Mouse (Mus musculus) liver, embryonic 15.5 days (tissue): ENCODE data around the gene Mgat5b. TPM values are rescaled to one million over a fixed set of nuclear protein-coding genes. Genes with fewer than 3 reads are reported as not detected.

ENCODE experiments used
- ATAC-seq: fragments of 200-750 bp; cut with Nextera tagmentation; 2 replicates; pipeline ENCODE4 v1.8.0; 2017; ENCODE audit warnings: moderate number of reproducible peaks, mild to moderate bottlenecking, moderate library complexity; ENCODE audit not compliant: insufficient read depth
- H3K27ac ChIP-seq: fragments of 300-500 bp; sonication (generic); replicated peaks from 2 replicates; pipeline ENCODE4 v1.5.1; 2015; ENCODE audit warnings: mild to moderate bottlenecking, inconsistent platforms
- H3K27me3 ChIP-seq: fragments of 300-500 bp; sonication (generic); 2 replicates; pipeline ENCODE4 v1.6.1; 2015; ENCODE audit warnings: mild to moderate bottlenecking, inconsistent platforms
- H3K36me3 ChIP-seq: fragments of 300-500 bp; sonication (generic); replicated peaks from 2 replicates; pipeline ENCODE4 v1.6.1; 2015; ENCODE audit warnings: moderate library complexity, mild to moderate bottlenecking, inconsistent platforms
- H3K4me1 ChIP-seq: fragments of 300-500 bp; sonication (generic); replicated peaks from 2 replicates; pipeline ENCODE4 v1.6.1; 2015; ENCODE audit warnings: inconsistent platforms
- H3K4me2 ChIP-seq: fragments of 300-500 bp; sonication (generic); 2 replicates; pipeline ENCODE4 v1.6.1; 2015; ENCODE audit warnings: moderate library complexity, mild to moderate bottlenecking, inconsistent platforms
- H3K4me3 ChIP-seq: fragments of 300-500 bp; sonication (generic); replicated peaks from 2 replicates; pipeline ENCODE4 v1.5.1; 2015; ENCODE audit warnings: mild to moderate bottlenecking, inconsistent platforms
- H3K9ac ChIP-seq: fragments of 300-500 bp; sonication (generic); 2 replicates; pipeline ENCODE4 v1.6.1; 2015; ENCODE audit warnings: moderate library complexity, mild to moderate bottlenecking, inconsistent platforms
- H3K9me3 ChIP-seq: fragments of 300-500 bp; sonication (generic); replicated peaks from 2 replicates; pipeline ENCODE4 v1.6.1; 2016; ENCODE audit warnings: inconsistent platforms
- WGBS: fragments of 180-500 bp; shearing (Covaris S2); methylation state at CpG from one replicate; pipeline ENCODE4 v1.1.7; 2015; ENCODE audit warnings: mixed read lengths; ENCODE audit not compliant: insufficient replicate concordance; 5-methylcytosine and 5-hydroxymethylcytosine counted together
- polyA plus RNA-seq: library from polyadenylated mRNA; unstranded; fragments of >200 nt; fragmentation: Nextera tagmentation; extraction: Ambion mirVana; gene quantifications from 2 replicates; pipeline ENCODE4 v1.2.1, GENCODE M21; 2015

Gene Mgat5b
- polyA plus RNA-seq, 1 experiment from 2014 or later: not detected

DNA sequence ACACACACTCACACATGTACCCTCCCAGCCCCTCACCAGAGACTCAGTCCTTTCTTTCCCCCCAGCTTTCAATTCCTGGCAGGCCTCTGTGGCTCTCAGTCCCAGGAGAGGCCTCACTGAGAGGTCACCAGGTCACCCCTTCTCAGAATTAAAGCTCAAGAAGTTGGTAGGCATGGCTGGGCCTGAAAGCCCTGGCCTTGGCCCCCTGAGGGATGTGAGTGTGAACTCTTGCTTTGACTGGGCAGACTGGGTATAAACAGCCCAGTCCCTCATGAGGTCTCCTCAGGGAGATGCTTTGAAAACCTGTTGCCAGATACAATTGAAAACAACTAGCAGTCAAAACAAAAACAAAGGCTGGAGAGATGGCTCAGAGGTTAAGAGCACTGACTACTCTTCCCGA, 32.8 kb downstream of the Mgat5b start:
- Histone ChIP-seq H3K9me3 (no peaks in the 10 kb centered on the region), H3K4me1 (no peaks in the 10 kb centered on the region; the same call in 1 of the 2 replicates), H3K4me2 (no peak overlapping the region), H3K4me3 (no peak overlapping the region), H3K27me3 (no peaks in the 10 kb centered on the region), H3K9ac (no peak overlapping the region), H3K27ac (no peak overlapping the region), H3K36me3 (no peaks in the 10 kb centered on the region)
- ATAC-seq: no peak
- 53% methylated on average over 1 of the region's 1 CpGs for WGBS

DNA sequence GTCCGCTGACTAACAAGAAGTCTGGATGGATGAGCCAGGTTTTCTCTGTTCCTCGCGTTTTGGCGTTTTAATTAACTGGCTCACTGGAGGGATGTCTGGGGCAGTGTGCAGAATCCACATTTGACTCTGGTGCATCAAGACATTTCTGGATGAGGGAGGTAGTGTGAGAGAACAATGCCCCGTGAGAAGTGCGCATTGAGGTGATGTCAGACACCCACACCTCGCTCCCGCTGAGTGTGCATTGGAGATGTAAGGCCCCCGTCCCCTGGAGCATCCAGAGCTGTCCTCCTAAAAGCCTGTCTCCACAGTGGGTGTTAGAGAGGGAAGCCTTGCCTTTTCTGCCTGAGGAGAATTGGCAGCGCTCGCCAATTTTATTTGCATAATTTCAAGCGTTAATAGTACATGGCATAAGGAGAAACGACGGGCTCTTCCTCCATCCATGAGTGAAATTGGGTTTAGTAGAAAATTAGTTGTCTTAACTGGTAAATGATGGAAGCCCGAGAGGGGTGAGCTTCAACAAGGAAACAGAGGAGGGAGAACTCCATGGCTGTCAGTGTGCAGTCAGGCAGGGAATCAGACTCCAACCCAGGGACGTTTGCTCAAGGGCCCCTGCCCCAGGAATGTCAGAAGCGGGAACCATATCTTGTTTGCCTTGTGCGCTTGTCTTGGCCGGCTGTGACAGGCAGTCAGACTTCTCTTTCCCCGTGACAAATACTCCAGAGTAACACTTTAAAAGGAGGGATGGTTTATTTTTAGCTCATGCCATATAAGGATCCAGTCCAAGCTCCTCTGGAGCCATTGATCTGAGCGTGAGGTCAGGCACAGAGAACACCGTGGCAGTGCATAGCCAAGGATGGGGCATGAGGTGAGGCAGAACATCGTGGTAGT, 35.8 kb downstream of the Mgat5b start:
- Histone ChIP-seq H3K36me3 (no peaks in the 10 kb centered on the region), H3K4me2 (no peak overlapping the region), H3K4me1 (no peaks in the 10 kb centered on the region; the same call in 1 of the 2 replicates), H3K4me3 (no peak overlapping the region), H3K9me3 (no peaks in the 10 kb centered on the region), H3K27ac (no peak overlapping the region), H3K9ac (no peak overlapping the region), H3K27me3 (0 out of 2 replicates have a peak, but pooled peaks cover 3% of the 10 kb centered on the region)
- ATAC-seq: no peak
- 63% methylated on average over 23 of the region's 23 CpGs for WGBS

DNA sequence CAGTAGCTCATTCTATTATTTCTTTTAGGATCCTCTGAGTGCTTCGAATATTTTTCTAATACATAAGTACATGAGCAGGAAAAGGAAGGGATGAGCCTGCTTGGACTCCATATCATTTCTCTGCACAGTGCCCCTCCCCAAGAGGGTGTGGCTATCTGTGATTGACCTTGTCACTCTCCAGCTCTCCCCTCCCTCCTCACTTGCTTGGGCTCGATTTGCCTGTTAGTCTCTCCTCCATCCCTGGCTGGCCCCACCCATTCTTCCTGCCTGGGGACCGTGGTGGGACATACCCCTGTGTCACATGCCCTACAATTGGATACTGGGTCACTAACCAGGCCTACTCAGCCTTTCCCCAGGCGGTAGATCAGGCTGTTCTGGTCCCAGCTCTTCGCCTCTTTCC, 39.9 kb downstream of the Mgat5b start:
- H3K36me3 ChIP-seq: no peaks in the 10 kb centered on the region
- no peak overlapping the region for H3K27ac ChIP-seq
- H3K27me3 ChIP-seq: 0 out of 2 replicates have a peak, but pooled peaks cover 4% of the 10 kb centered on the region
- H3K4me2 ChIP-seq: no peak overlapping the region
- WGBS: 32% methylated on average over 5 of the region's 5 CpGs
- H3K4me3 ChIP-seq: no peak overlapping the region
- no peaks in the 10 kb centered on the region for H3K4me1 ChIP-seq
- no peaks in the 10 kb centered on the region for H3K9me3 ChIP-seq
- ATAC-seq: no peak
- no peak overlapping the region for H3K9ac ChIP-seq

DNA sequence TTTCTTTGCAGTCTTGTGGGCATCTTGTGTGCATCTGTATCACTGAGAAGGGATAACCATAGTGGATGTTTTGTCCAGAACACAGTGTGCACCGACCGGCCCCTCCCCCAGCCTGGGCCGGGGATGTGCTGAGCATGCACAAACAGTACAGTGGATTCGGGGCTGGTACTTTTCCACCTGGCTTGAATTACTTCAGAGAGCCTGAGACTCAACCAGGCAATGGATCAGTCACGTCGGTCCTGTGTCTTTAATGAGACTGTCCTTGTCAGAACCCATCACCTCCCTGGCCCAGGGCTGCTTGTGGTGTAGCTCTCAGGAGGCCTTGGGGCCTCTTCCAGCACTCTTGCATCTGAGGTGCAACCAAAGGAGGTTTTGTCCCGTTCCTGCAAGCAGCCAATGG, 46.4 kb downstream of the Mgat5b start:
- no peak overlapping the region for H3K27ac ChIP-seq
- H3K4me2 ChIP-seq: no peak overlapping the region
- no peaks in the 10 kb centered on the region for H3K4me1 ChIP-seq
- no peaks in the 10 kb centered on the region for H3K36me3 ChIP-seq
- H3K9me3 ChIP-seq: no peaks in the 10 kb centered on the region
- 66% methylated on average over 7 of the region's 7 CpGs for WGBS
- no peaks in the 10 kb centered on the region for H3K27me3 ChIP-seq
- no peak overlapping the region for H3K4me3 ChIP-seq
- no peak overlapping the region for H3K9ac ChIP-seq
- no peak for ATAC-seq

DNA sequence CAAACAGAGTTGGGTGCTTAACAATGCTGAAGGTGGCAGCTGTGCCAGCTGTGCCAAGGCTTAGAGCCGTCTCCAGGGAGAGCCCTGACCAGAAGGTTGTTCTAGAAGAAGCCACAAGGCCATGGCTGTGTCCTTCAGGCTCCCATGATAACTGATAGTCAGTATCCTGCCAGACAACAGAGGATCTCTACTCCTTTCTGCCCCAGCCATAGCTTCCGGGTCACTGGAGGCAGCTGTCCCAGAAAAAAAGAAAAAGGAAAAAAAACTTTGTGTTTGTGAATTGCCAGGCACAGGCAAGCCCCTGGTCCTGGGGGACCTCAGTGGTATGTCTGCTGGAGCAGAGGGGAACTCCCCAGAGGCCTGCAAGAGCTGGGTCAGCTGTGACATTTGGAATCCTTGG, 47.3 kb downstream of the Mgat5b start:
- Histone ChIP-seq H3K27me3 (no peaks in the 10 kb centered on the region), H3K36me3 (no peaks in the 10 kb centered on the region), H3K4me2 (no peak overlapping the region), H3K9me3 (no peaks in the 10 kb centered on the region), H3K4me1 (no peaks in the 10 kb centered on the region), H3K9ac (no peak overlapping the region), H3K27ac (no peak overlapping the region), H3K4me3 (no peak overlapping the region)
- no peak for ATAC-seq
- 57% methylated on average over 2 of the region's 2 CpGs for WGBS

DNA sequence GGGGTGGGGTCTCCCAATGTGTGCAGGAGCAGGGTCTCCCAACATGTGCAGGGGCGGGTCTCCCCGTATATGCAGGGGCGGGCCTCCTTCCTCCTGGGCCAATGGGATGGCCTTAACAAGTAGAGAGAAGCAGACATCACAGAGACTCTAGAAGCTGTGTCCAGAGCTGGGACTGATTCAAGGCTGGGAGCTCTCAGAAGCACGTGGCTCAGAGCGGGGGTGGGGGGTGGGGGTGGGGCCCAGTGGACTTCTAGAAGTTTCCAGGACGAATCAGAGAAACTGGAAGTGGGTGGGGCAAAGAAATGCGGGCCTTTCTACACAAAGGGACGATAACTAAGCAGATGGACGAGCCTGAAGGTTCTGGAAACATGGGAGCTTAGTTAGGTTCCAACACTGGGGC, 49.9 kb downstream of the Mgat5b start:
- H3K4me1 ChIP-seq: no peaks in the 10 kb centered on the region
- no peaks in the 10 kb centered on the region for H3K27me3 ChIP-seq
- no peak overlapping the region for H3K9ac ChIP-seq
- H3K9me3 ChIP-seq: no peaks in the 10 kb centered on the region
- H3K27ac ChIP-seq: no peak overlapping the region
- H3K36me3 ChIP-seq: no peaks in the 10 kb centered on the region
- H3K4me2 ChIP-seq: no peak overlapping the region
- H3K4me3 ChIP-seq: no peak overlapping the region
- WGBS: 52% methylated on average over 9 of the region's 9 CpGs
- no peak for ATAC-seq

DNA sequence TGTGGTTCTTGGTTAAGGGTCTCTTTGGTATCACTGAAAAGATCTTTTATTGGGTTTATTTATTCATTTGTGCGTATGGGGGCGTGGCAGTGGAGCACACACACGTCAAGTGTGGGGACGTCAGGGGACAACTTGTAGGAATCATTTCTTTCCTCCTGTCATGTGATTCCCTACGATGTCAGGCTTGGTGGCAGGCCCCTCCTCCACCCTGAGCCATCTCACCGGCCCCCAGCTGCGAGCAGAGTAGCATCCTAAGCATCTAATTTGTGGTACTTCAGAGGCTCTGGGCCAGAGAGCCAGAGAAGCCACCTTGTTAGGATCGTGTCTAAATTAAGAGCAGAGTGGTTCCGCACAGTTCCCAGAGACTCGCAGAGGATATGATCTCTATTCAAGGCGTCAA, 50.8 kb downstream of the Mgat5b start:
- H3K27me3 ChIP-seq: no peaks in the 10 kb centered on the region
- 65% methylated on average over 11 of the region's 11 CpGs for WGBS
- H3K9ac ChIP-seq: no peak overlapping the region
- H3K4me3 ChIP-seq: no peak overlapping the region
- ATAC-seq: no peak
- H3K4me1 ChIP-seq: no peaks in the 10 kb centered on the region
- H3K4me2 ChIP-seq: no peak overlapping the region
- no peaks in the 10 kb centered on the region for H3K9me3 ChIP-seq
- no peak overlapping the region for H3K27ac ChIP-seq
- H3K36me3 ChIP-seq: no peaks in the 10 kb centered on the region

DNA sequence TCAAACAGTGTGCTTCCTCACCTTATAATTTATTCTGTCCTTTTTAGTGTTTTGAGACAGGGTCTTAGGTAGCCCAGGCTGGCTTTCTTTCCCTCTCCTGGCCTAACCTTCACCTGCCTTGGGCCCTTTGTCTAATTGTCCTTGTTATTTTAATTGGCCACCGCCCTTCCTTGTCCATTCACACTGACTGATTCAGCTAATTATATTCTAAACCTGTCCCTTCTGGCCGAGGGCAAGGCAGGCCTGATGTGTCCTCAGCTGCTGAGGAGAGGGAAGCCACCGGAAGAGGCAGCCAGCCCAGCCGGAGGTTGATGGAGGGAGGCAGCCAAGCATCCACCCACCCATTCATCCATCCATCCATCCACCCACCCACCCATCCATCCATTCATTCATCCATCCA, 52.2 kb downstream of the Mgat5b start:
- Histone ChIP-seq H3K9ac (no peak overlapping the region), H3K4me1 (no peaks in the 10 kb centered on the region), H3K9me3 (no peaks in the 10 kb centered on the region), H3K4me2 (no peak overlapping the region), H3K4me3 (no peak overlapping the region), H3K36me3 (no peaks in the 10 kb centered on the region), H3K27me3 (no peaks in the 10 kb centered on the region), H3K27ac (no peak overlapping the region)
- ATAC-seq: no peak
- WGBS: 53% methylated on average over 4 of the region's 4 CpGs

DNA sequence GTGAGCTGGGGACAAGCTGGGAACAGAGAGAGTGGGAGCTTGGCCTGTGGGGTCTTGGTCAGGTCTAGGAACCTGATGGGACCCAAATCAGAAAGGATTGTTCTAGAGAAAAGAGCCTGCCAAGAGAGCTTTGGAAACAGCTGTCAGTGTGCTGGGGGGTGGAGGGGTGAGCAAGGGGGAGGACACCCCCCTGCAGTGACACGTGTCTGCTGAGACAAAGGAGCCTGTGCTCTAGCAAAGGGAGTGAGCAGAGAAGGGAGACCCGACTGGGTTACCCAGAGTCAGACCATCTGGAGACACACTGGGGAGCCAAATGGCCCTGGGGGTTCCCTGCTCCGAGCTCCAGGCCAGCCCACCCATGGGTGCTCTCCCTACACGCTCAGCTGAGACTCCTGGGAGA, 54.2 kb downstream of the Mgat5b start:
- WGBS: 39% methylated on average over 4 of the region's 4 CpGs
- no peaks in the 10 kb centered on the region for H3K36me3 ChIP-seq
- no peak overlapping the region for H3K4me2 ChIP-seq
- H3K4me1 ChIP-seq: no peaks in the 10 kb centered on the region
- H3K4me3 ChIP-seq: no peak overlapping the region
- no peaks in the 10 kb centered on the region for H3K9me3 ChIP-seq
- no peaks in the 10 kb centered on the region for H3K27me3 ChIP-seq
- H3K9ac ChIP-seq: no peak overlapping the region
- no peak for ATAC-seq
- H3K27ac ChIP-seq: no peak overlapping the region

DNA sequence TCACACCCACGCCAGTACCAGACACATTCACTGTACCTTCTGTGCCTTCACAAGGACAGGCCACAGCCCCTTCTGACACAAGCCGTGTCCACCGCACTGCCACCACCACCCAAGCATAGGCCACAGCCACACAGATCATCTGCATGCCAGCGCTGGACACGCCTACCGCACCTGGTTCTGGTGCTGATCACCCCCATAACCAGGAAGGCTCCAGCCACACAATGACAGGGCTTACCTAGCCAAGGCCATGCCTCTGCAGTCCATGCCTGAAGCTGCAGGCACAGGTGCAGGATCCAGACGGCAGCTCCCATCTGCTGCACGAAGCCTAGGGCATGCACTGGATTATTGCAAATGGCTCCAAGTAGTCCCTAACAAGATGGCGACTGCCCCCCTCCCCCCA, 54.8 kb downstream of the Mgat5b start:
- Histone ChIP-seq H3K36me3 (no peaks in the 10 kb centered on the region), H3K4me3 (no peak overlapping the region), H3K9me3 (no peaks in the 10 kb centered on the region), H3K4me1 (no peaks in the 10 kb centered on the region), H3K9ac (no peak overlapping the region), H3K27ac (no peak overlapping the region), H3K27me3 (no peaks in the 10 kb centered on the region), H3K4me2 (no peak overlapping the region)
- ATAC-seq: no peak
- 78% methylated on average over 9 of the region's 9 CpGs for WGBS

DNA sequence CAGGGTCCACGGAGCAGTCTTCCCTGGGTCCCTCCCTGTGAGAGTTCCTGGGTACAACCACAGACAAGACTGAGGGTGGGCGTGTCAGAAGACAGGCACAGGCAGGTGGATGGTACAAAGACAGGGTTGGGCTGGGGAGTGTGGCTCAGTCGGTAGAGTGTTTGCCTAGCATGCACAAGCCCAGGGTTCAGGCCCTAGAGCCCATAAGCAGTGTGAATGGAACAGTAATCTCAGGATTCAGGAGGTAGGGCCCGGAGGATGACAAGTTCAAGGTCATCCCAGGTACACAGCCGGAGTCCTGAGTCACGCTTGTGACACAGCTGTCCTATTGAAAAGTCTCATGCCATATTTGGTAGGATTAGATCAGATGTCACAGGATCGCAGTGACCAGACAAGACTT, 55.7 kb downstream of the Mgat5b start:
- no peaks in the 10 kb centered on the region for H3K9me3 ChIP-seq
- H3K36me3 ChIP-seq: no peaks in the 10 kb centered on the region
- no peak for ATAC-seq
- no peak overlapping the region for H3K9ac ChIP-seq
- H3K4me1 ChIP-seq: no peaks in the 10 kb centered on the region
- H3K4me2 ChIP-seq: no peak overlapping the region
- H3K27ac ChIP-seq: no peak overlapping the region
- no peak overlapping the region for H3K4me3 ChIP-seq
- H3K27me3 ChIP-seq: no peaks in the 10 kb centered on the region
- WGBS: 66% methylated on average over 7 of the region's 7 CpGs

DNA sequence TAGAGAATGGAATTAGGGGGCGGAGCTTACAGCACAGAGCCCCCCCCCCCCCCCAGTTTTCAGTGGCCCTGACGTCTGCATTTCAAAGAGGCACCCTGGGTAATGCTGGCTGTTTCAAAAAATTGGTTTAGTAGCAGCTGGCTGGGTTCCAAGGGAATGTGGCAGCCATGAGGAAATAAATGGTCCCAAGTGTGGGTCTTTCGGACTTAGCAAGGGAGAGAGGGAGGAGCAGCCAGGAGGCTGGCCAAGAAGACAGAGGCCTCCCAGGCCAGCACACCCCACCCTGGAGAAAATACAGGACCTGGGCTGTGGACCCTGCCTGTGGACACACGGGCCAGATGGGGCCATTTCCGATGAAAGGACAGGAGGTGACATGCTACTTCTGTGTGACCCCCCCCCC, 61.6 kb downstream of the Mgat5b start:
- Histone ChIP-seq H3K9me3 (no peaks in the 10 kb centered on the region), H3K27ac (no peak overlapping the region), H3K9ac (no peak overlapping the region), H3K4me2 (no peak overlapping the region), H3K27me3 (no peaks in the 10 kb centered on the region; the same call in 1 of the 2 replicates), H3K36me3 (no peaks in the 10 kb centered on the region), H3K4me1 (no peaks in the 10 kb centered on the region), H3K4me3 (no peak overlapping the region)
- no peak for ATAC-seq
- WGBS: 26% methylated on average over 5 of the region's 5 CpGs
